Mouse (Mus musculus) lung, postnatal 0 days (tissue): ENCODE data around the gene Adam1a. TPM values are rescaled to one million over a fixed set of nuclear protein-coding genes. Genes with fewer than 3 reads are reported as not detected.

Experiments
- ATAC-seq: fragments of 200-750 bp; cut with Nextera tagmentation; 2 replicates; pipeline ENCODE4 v1.8.0; 2017; ENCODE audit warnings: moderate library complexity
- DNase-seq: peaks from one replicate; pipeline ENCODE4 v3.0.0-alpha.2; 2016; ENCODE audit warnings: low spot score
- H3K27ac ChIP-seq: fragments of 300-500 bp; sonication (generic); 2 replicates; pipeline ENCODE4 v1.5.1; 2014; ENCODE audit warnings: antibody characterized with exemption, mild to moderate bottlenecking, low read length, mixed read lengths
- H3K27me3 ChIP-seq: fragments of 300-500 bp; sonication (generic); replicated peaks from 2 replicates; pipeline ENCODE4 v1.6.1; 2014; ENCODE audit warnings: low read length, mixed read lengths; ENCODE audit not compliant: insufficient read depth
- H3K36me3 ChIP-seq: fragments of 300-500 bp; sonication (generic); 2 replicates; pipeline ENCODE4 v1.6.1; 2014; ENCODE audit warnings: low read length, mixed read lengths; ENCODE audit not compliant: insufficient read depth
- H3K4me1 ChIP-seq: fragments of 300-500 bp; sonication (generic); 2 replicates; pipeline ENCODE4 v1.6.1; 2014; ENCODE audit warnings: antibody characterized with exemption, low read depth, low read length, mixed read lengths; ENCODE audit not compliant: insufficient read depth
- H3K4me2 ChIP-seq: fragments of 300-500 bp; sonication (generic); replicated peaks from 2 replicates; pipeline ENCODE4 v1.6.1; 2014; ENCODE audit warnings: low read depth, mild to moderate bottlenecking, low read length, moderate library complexity, mixed read lengths
- H3K4me3 ChIP-seq: fragments of 300-500 bp; sonication (generic); 2 replicates; pipeline ENCODE4 v1.5.1; 2014; ENCODE audit warnings: low read depth, low read length
- H3K9ac ChIP-seq: fragments of 300-500 bp; sonication (generic); replicated peaks from 2 replicates; pipeline ENCODE4 v1.6.1; 2014; ENCODE audit warnings: low read depth, mild to moderate bottlenecking
- H3K9me3 ChIP-seq: fragments of 300-500 bp; sonication (generic); 2 replicates; pipeline ENCODE4 v1.6.1; 2016; ENCODE audit warnings: low read length, mixed read lengths
- CTCF ChIP-seq: IDR thresholded peaks from 2 replicates; pipeline ENCODE4 v1.5.1; 2016; ENCODE audit warnings: antibody characterized with exemption, mild to moderate bottlenecking
- EP300 ChIP-seq: IDR thresholded peaks from 2 replicates; pipeline ENCODE4 v1.6.1; 2016; ENCODE audit warnings: antibody characterized with exemption, mild to moderate bottlenecking, control low read depth
- WGBS: fragments of 180-500 bp; shearing (Covaris S2); extraction: QIAGEN DNeasy Blood & Tissue Kit; methylation state at CpG from one replicate; pipeline ENCODE4 v1.1.7; 2014; 5-methylcytosine and 5-hydroxymethylcytosine counted together
- polyA plus RNA-seq: library from polyadenylated mRNA; unstranded; fragments of >200 nt; fragmentation: Nextera tagmentation; extraction: Ambion mirVana; gene quantifications from 2 replicates; pipeline ENCODE4 v1.2.1, GENCODE M21; 2015

The Adam1a gene
- 1.4 and 1.6 TPM in 2 replicates for polyA plus RNA-seq

DNA sequence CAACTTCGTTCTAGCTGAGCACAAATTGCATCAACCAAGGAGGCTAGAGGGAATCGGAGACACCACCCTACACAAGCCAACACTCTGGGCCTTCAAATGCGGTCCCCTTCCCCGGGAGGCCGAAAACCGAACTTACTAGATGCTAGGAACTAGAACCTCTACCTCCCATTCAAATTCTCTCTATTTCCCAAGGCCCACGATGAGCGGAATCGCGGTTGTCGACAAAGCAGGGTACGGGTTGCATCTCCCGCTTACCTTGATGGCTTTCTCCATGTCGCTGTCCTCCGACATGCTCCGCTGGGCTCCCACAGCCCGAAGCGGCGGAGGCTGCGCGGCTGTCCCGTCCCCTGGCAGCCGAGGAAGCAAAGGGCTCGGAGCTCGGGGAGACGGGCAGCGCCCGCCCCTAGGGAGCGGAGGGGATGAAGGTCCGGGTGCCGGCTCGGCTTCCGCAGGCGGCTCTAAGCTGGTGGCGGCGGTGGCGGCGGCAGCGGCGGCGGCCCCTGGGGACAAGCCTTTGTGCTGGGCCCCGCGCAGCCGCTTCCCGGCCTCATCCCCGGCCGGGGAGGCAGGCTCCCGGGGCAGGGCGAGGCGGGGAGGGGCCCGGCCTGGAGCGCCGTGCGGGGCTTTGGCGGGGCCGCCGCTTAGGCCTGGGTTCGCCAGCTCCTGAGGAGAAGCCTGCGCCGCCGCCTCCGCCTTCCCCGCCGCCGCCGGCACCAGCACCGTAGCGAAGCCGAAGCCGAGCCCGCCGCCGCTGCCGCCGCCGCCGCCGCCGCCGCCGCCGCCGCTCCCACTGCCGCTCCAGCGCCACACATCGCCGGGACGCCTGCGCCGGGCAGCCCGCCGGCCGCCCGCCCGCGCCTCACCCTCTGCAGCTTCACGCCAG lies at the start of gene Adam1a, which contains the start of gene Gm42878:
Adam1a (minus strand) TSS at position 573 of the 883 bp plus-strand sequence.
Gm42878 (minus strand) TSS at position 573 of the 883 bp plus-strand sequence.
- under 1% methylated on average over 61 of the region's 97 CpGs for WGBS
- Histone ChIP-seq H3K9ac (peak within 1 kb of the TSS; percentile 92), H3K4me1 (peaks cover 8% of the 10 kb centered on the region; the same call in 1 of the 2 replicates), H3K4me3 (peak within 1 kb of the TSS; percentile 95), H3K36me3 (no peaks in the 10 kb centered on the region), H3K4me2 (peak within 1 kb of the TSS; percentile 91), H3K27ac (peak within 1 kb of the TSS; percentile 96), H3K27me3 (no peaks in the 10 kb centered on the region), H3K9me3 (no peaks in the 10 kb centered on the region)
- DNase-seq (peak; percentile 49), ATAC-seq (peak; percentile 72)
- TF ChIP-seq CTCF (no peak), EP300 (no peak)

DNA sequence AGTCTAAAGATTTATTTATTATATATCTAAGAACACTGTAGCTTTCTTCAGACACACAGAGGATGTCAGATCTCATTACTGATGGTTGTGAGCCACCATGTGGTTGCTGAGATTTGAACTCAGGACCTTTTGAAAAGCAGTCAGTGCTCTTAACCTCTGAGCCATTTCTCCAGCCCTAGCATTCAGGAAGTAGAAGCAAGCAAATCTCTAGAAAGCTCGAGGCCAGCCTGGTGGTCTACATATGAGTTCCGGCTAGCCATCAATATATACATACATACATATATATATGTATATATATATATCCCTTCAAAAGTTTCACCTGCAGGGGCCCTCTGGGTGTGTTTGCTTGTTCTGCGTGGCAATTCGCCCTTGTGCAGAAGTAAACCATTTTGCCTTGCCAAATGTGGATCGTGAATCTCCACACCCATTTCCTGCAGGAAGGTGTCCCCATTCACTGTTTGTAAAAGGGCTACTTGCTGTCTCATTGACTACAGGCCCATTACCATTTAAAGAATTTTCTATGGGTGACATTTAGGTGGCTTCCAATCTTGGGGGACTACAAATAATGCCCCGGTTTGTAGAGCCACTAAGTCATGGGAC lies 49.5 kb upstream of the Adam1a start:
- DNase-seq (peak; percentile 12), ATAC-seq (no peak)
- peaks cover 9% of the 10 kb centered on the region; the same call in 1 of the 2 replicates for H3K4me1 ChIP-seq
- no peaks in the 10 kb centered on the region for H3K9me3 ChIP-seq
- no peaks in the 10 kb centered on the region for H3K36me3 ChIP-seq
- no peak overlapping the region for H3K27ac ChIP-seq
- H3K9ac ChIP-seq = no peak overlapping the region
- no peak overlapping the region for H3K4me2 ChIP-seq
- TF ChIP-seq CTCF (no peak), EP300 (no peak)
- H3K4me3 ChIP-seq = no peak overlapping the region
- H3K27me3 ChIP-seq = no peaks in the 10 kb centered on the region
- 70% methylated on average over 6 of the region's 6 CpGs for WGBS

DNA sequence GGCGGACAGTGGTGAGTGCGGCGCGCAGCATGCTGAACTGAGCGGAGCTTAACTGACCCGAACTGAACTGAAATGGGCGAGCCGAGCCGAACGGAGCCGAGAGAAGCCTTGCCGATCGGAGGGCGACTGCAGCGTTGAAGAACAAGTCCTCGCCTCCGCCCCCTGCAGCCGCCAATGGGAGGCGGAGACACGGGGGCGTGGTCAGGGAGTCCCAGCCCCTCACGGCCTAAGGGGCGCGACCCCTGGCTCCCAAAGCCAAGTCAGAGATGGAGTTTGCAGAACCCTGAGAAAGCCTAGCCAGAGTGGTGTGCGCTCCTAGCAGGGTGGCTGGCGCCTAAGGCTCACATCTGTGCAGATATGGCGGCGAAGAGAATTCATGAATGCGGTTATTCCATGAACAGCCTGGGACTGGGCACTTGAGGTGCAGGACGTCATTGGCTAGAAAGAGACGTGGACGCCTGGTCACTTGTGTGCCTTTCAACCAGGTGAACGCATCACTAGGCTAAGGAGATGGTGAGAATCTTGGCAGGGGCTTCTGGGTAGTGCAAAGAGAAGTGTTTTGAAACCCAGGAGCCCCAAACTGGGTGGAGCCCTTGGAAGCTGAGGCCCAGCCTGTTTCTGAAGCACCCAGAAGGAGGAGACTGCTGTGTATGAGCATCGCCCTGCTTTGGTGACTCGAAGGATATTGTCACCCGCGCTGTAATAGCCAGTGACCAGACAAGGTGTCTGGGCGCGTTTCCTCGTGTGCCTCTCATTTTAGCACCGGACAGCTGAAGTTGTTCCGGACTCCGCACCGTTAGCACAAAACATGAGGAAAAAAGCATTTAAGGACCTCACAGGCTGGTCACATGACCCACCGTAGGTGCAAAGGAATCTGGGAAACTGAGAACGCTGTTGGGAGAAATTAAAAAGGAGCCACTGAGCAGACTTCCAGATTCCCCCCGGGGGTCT lies 48.4 kb upstream of the Adam1a start, which contains the start of gene Aldh2:
Aldh2 (minus strand) TSS at position 374 of the 951 bp plus-strand sequence.
- Histone ChIP-seq H3K4me2 (peak within 1 kb of the TSS; percentile 85), H3K4me1 (peaks cover 9% of the 10 kb centered on the region; the same call in 1 of the 2 replicates), H3K4me3 (peak within 1 kb of the TSS; percentile 74), H3K27me3 (no peaks in the 10 kb centered on the region), H3K9me3 (no peaks in the 10 kb centered on the region), H3K36me3 (no peaks in the 10 kb centered on the region), H3K27ac (peak within 1 kb of the TSS; percentile 90), H3K9ac (peak within 1 kb of the TSS; percentile 82)
- TF ChIP-seq CTCF (peak; percentile 52), EP300 (peak; percentile 58)
- ATAC-seq = peak; percentile 91
- DNase-seq = peak; percentile 95
- 3% methylated on average over 46 of the region's 47 CpGs for WGBS

DNA sequence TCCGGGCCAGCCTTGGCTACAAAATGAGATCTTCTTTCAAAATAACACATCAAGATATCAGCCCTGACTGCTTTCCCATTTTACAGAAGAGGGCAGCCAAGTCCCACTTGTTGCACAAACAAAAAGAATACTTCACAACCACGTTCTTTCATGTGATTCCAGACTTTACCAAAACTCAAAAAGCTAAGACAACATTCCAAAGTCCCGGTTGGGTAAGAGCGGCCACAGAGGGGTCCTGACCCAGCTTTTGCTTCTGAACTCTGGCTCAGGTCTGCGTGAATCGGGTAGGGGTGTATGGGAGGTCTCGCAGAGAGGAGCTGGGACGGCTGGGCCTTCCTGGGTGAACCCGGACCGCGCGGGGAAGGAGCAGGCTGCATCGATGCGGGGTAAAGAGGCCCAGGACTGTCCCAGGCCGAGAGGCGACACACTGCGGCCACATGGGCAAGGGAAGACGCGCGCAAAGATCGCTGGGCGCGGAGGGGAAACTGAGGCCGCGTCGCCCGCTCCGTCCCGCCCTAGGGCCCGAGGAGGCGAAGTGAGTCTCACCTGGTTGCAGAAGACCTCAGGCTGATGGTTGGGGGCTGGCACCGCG lies 47.6 kb upstream of the Adam1a start:
- Histone ChIP-seq H3K9ac (peak overlapping the region; percentile 82), H3K36me3 (no peaks in the 10 kb centered on the region)
- peak; percentile 42 for DNase-seq

DNA sequence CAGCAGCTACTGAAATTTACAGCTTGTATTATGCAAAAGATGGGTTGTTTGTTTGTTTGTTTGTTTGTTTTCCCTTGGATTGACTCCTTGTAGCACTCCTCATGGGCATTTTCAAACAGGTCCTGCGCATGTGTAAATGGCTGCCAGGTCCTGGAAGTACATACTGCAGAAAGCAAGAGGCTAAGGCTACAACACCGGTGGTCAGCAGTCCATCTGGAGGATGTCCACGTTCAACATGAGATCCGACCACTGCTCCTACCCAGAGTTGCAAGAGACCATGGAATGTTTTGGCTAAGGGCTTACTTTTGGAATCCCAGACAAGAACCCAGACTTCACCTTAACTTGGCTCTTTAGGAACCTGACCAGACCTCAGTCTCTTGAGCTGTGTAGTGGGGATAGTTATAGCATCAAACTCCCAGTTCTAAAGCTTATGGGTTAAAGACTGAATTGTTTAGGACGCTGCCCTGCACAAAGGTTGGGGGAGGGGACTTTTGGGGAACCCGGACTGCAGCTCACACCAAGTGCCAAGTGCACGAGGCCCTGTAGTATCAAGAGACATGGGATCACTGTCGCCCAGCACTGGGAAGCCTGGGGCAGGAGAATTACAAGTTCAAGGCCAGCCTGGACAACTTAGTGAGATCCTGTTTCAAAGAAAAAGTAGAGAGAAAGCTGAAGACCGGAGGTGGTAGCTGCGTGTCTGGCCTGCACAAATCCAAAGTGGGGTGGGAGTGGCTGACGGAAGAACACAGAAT lies 47.0 kb upstream of the Adam1a start:
- ATAC-seq (no peak), DNase-seq (no peak)
- peaks cover 19% of the 10 kb centered on the region; the same call in 1 of the 2 replicates for H3K4me1 ChIP-seq
- no peaks in the 10 kb centered on the region for H3K9me3 ChIP-seq
- TF ChIP-seq CTCF (no peak), EP300 (no peak)
- H3K36me3 ChIP-seq = no peaks in the 10 kb centered on the region
- H3K4me3 ChIP-seq = peak overlapping the region; percentile 74
- peak overlapping the region; percentile 85 for H3K4me2 ChIP-seq
- peak overlapping the region; percentile 3; the same call in 1 of the 2 replicates for H3K9ac ChIP-seq
- WGBS = 41% methylated on average over 11 of the region's 11 CpGs
- H3K27ac ChIP-seq = peak overlapping the region; percentile 90
- H3K27me3 ChIP-seq = no peaks in the 10 kb centered on the region

More for the DNA sequence above, 47.6 kb upstream of the Adam1a start:
- H3K4me1 ChIP-seq = peaks cover 12% of the 10 kb centered on the region; the same call in 1 of the 2 replicates
- peak overlapping the region; percentile 90 for H3K27ac ChIP-seq
- peak; percentile 27 for ATAC-seq
- 3% methylated on average over 30 of the region's 33 CpGs for WGBS
- H3K4me3 ChIP-seq = peak overlapping the region; percentile 74
- 0 out of 2 replicates have a peak, but pooled peaks have one; percentile 15 for TF ChIP-seq EP300
- no peak for TF ChIP-seq CTCF
- H3K9me3 ChIP-seq = no peaks in the 10 kb centered on the region
- peak overlapping the region; percentile 85 for H3K4me2 ChIP-seq
- no peaks in the 10 kb centered on the region for H3K27me3 ChIP-seq
